Mouse (Mus musculus): Measurements from ENCODE around the gene Mcm2.

DNA sequence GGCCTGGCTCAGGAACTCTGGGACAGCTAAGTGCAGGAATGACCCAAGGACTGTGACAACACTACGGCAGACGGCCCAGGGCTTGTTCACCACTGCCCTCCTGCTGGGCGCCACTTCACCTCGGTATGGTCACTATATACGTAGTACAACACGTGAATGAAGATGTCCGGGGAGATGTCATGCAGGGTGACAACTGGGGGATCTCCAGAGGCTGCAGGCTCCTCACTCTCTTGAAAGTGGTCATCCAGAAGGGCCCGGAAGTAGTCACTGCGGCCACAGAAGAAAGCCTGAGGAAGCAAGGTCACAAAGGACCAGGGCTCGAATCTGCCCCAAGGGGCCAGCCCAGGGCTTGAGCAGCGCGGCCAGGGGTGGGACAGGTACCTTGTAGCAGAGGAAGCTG, 60.6 kb downstream of the Mcm2 start:
- TF ChIP-seq POLR2A (IDR thresholded peaks at IDR 0.05; ENCODE audit: borderline replicate concordance, low read depth, low read length) (no peak), CTCF (IDR thresholded peaks at IDR 0.05; ENCODE audit: low read depth, low read length) (no peak)

Data from bone marrow macrophage, adult 2 months (primary cell).